ENCODE assay signal across 32 mouse cellular contexts in genomic region chr2:103089521-103089920, GRCm38 (mm10).
"Had no signal": no experiment of that assay in that cellular context is flagged by ENCODE, and none has a peak within 500 bp of the region (broad histone marks: within the 10 kb centered on the region; RNA-seq: fewer than 3 reads in every experiment).

No protein-coding gene starts in this region.

- H3K9me3 ChIP-seq: limb, embryonic 10.5 days; limb, embryonic 12.5 days; limb, embryonic 13.5 days; limb, embryonic 15.5 days; liver, embryonic 13.5 days; liver, embryonic 15.5 days; lung, embryonic 15.5 days; megakaryocyte, embryonic 14.5 days; midbrain, embryonic 10.5 days; midbrain, embryonic 12.5 days; midbrain, embryonic 13.5 days; midbrain, embryonic 15.5 days; neural tube, embryonic 12.5 days; neural tube, embryonic 13.5 days had no signal

- DNase-seq: left cerebral cortex, postnatal 4 days; liver; liver, embryonic 13.5 days; liver, postnatal 0 days; lung, adult 18-20 months; lung, adult 2 months; lung, embryonic 14.5 days; lung, postnatal 10 days; lung, postnatal 14 days; lung, postnatal 36 days; lung, postnatal 4 days; midbrain, embryonic 14.5 days had no signal

- H3K9ac ChIP-seq: limb, embryonic 12.5 days; limb, embryonic 13.5 days; limb, embryonic 15.5 days; liver, embryonic 12.5 days; liver, embryonic 13.5 days; liver, embryonic 14.5 days; liver, embryonic 15.5 days; liver, postnatal 0 days; lung, embryonic 14.5 days; lung, embryonic 15.5 days; midbrain, embryonic 12.5 days; midbrain, embryonic 13.5 days; midbrain, embryonic 15.5 days; neural tube, embryonic 12.5 days; neural tube, embryonic 13.5 days had no signal

- H3K27me3 ChIP-seq: limb, embryonic 12.5 days; limb, embryonic 13.5 days; limb, embryonic 15.5 days; liver, embryonic 12.5 days; liver, embryonic 13.5 days; liver, embryonic 15.5 days; lung, embryonic 15.5 days; megakaryocyte, embryonic 14.5 days; midbrain, embryonic 12.5 days; midbrain, embryonic 13.5 days; midbrain, embryonic 15.5 days; neural tube, embryonic 12.5 days; neural tube, embryonic 13.5 days had no signal

- H3K27ac ChIP-seq: limb, embryonic 10.5 days; limb, embryonic 12.5 days; limb, embryonic 13.5 days; limb, embryonic 15.5 days; liver, embryonic 12.5 days; liver, embryonic 13.5 days; liver, embryonic 14.5 days; liver, embryonic 15.5 days; lung, embryonic 15.5 days; macrophage; midbrain, embryonic 10.5 days; midbrain, embryonic 12.5 days; midbrain, embryonic 13.5 days; midbrain, embryonic 15.5 days; neural tube, embryonic 12.5 days; neural tube, embryonic 13.5 days had no signal

- H3K4me3 ChIP-seq: limb, embryonic 10.5 days; limb, embryonic 12.5 days; limb, embryonic 13.5 days; limb, embryonic 15.5 days; liver, embryonic 12.5 days; liver, embryonic 13.5 days; liver, embryonic 15.5 days; lung, embryonic 15.5 days; megakaryocyte, embryonic 14.5 days; midbrain, embryonic 10.5 days; midbrain, embryonic 12.5 days; midbrain, embryonic 13.5 days; midbrain, embryonic 15.5 days; myocyte; neural tube, embryonic 12.5 days; neural tube, embryonic 13.5 days had no signal

- H3K4me1 ChIP-seq: limb, embryonic 10.5 days; limb, embryonic 12.5 days; limb, embryonic 13.5 days; limb, embryonic 15.5 days; liver, embryonic 12.5 days; liver, embryonic 13.5 days; liver, embryonic 15.5 days; megakaryocyte, embryonic 14.5 days; midbrain, embryonic 10.5 days; midbrain, embryonic 12.5 days; midbrain, embryonic 15.5 days; neural tube, embryonic 12.5 days; neural tube, embryonic 13.5 days had no signal

- H3K4me2 ChIP-seq: limb, embryonic 12.5 days; limb, embryonic 13.5 days; limb, embryonic 15.5 days; liver, embryonic 11.5 days; liver, embryonic 12.5 days; liver, embryonic 13.5 days; liver, embryonic 15.5 days; lung, embryonic 14.5 days; lung, embryonic 15.5 days; midbrain, embryonic 12.5 days; midbrain, embryonic 13.5 days; midbrain, embryonic 15.5 days; neural tube, embryonic 12.5 days; neural tube, embryonic 13.5 days had no signal

- ATAC-seq: liver, embryonic 12.5 days; liver, postnatal 0 days; lung, postnatal 0 days; midbrain, embryonic 13.5 days; midbrain, embryonic 15.5 days; midbrain, embryonic 16.5 days had no signal
